Mouse (Mus musculus) kidney, adult 2 months (tissue): ENCODE data around the gene Vtcn1.

Experiments used
- CTCF ChIP-seq: fragments of 200-500 bp; conservative IDR thresholded peaks from 2 replicates; pipeline ENCODE4 v1.5.1; 2011; ENCODE audit warnings: low read depth, mild to moderate bottlenecking, control low read depth, low read length, moderate library complexity, mixed read lengths; ENCODE audit not compliant: insufficient read depth, insufficient read length
- POLR2A ChIP-seq: fragments of 200-500 bp; IDR thresholded peaks from one replicate; pipeline ENCODE4 v1.6.1; 2011; ENCODE audit warnings: low read depth, low read length, control low read depth

- TF ChIP-seq CTCF (no peak), POLR2A (no peak)
Measured at GRCm38 (mm10) chr3:100857139-100857538, 31.9 kb downstream of the Vtcn1 start.
